Mouse (Mus musculus) leukemia stem cell, adult 10-12 weeks (primary cell): ENCODE results near the gene Ctrc. TPM values are rescaled to one million over a fixed set of nuclear protein-coding genes. Genes with fewer than 3 reads are reported as not detected.

Experiments used
- polyA plus RNA-seq: library from polyadenylated mRNA; stranded (reverse); fragments of >175 nt; gene quantifications from 2 replicates; pipeline ENCODE4 v1.2.3, GENCODE M21; 2012; ENCODE audit warnings: low replicate concordance

Ctrc gene
- polyA plus RNA-seq: not detected in 2 replicates

DNA sequence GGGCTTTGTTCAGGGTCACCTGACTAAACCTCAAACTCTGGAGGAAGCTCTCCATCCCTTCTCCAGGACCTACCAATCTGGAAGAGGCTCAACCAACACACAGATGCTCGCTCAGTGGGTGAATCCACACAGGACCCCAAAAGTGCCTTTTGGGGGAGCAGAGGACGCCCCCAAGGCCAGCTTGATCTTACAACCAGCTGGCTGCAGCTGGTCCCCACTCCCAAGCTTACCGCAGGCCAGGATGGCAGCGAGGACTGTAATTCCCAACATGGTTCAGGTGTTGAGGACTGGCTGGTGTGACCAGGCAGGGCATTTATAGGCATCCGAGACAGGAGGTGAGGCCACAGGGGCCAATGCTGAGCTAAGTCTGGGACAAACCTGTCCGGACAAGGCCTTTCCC, at the start of gene Ctrc:
Gene Ctrc, minus strand, starts transcription at position 361 of the 400 bp plus-strand sequence.

DNA sequence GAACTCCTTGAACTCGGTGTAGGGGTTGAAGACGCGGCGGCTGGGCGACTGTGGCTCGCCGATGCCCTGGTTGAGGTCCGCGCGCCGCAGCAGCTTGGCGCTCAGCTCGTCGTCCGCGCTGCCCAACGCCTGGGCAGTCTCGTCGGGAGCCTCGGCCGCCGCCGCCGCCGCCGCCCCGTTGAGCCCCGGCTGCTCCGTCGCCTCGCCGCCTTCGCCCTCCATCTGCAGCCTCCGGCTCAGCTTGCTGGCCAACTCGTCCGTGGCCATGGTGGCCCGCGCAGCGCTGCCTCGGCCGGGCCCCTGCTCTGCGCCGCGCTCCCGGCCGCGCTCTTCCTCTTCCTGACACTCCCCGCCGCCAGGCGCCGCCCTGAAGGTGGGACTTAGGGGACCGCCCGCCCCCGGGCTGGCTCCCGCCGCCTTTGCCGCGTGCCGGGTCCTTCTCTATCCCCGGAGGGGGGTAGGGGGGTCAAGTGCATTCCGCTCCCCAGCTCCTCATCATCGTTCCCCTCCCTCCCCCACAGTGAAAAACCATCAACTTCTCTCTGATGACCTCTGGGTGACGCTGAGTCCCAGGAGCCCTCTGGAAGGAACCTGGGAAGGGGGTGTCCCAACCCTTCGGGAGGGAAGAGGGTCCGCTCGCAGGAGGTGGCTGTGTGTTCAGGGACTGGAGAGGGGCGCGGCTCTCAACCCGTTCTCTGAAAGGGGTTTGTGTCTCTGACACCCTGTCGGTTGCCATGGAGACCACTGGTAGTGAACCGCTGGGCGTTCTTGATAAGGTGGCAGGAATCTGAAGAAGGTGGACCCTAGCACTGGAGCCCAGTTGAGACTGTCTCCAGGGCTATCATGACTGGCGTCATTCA, 28.7 kb upstream of the Ctrc start, which contains the start of gene Efhd2:
Gene Efhd2, minus strand, starts transcription at position 320 of the 860 bp plus-strand sequence.

GRCm38 (mm10) chr4:141826060-141826459, 20.1 kb downstream of the Ctrc start, which contains the start of gene Cela2a:
Gene Cela2a, minus strand, starts transcription at chr4:141826160.

DNA sequence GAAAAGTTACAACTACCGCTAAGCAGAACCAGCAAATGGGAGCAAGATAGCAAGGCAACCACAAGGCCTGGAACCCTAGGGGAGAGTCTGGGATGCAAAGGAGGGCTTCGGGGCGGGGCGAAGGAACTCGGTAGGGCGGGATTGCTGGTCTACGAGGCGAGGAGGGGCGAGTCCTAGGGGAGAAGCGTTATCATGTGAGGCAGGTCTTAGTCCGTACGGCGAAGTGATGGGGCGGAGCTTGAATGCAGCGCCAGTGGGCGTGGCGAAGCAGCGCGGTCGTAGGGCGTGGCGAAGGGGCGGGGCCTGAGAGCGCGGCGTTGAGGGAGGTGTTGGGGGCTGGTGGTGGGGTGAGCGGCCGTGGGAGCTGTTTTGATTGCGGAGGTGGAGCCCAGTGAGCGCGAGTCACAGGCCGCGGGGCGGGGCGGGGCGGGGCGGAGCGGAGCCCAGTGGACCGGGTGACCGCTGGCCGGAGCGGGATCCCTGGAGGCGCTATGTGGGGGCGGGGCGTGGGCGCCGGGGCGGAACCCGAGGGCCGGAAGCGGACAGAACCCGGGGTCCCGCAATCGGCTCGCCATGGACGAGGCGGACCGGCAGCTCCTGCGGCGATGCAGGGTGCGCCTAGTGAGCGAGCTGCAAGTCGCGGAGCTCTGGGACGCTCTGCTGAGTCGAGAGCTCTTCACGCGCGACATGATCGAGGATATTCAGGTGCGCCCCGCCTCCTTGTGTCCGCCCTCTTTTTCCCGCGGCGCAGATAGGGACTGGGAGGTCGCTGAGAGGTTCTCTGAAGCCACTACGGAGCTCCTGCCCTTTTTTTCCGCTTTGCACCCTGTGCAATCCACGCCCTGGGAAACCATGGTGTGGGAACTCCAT, 52.6 kb downstream of the Ctrc start, which contains the start of gene Casp9:
Gene Casp9, plus strand, starts transcription at position 331 of the 870 bp plus-strand sequence.

DNA sequence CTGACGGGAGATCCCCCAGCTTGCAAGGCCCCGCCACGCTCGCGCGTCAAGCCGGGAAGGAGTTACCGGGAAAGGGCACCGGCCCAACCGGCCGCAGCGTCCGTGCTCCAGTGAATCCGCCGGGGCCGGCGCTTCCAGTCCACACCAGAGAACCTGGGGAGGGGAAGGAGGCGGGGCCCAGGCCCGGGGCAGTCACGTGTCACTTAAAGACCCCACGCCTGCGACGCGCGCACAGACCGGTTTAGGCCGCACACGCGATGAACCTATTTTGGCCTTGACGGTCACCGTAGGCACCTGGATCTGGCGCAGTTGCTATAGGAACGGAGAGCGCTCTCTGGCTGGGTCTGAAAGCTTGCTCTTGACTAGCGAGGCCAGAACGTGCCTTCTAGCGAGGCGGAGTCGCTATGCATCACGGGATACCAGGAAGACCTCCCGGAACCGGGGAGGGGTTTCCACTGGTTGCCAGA, 55.6 kb downstream of the Ctrc start, which contains the start of gene Dnajc16:
Gene Dnajc16, minus strand, starts transcription at position 408 of the 467 bp plus-strand sequence.

Other genes starting within 250 kb of the Ctrc start
- 2.7 TPM in 2 replicates for gene Fblim1, start 240.3 kb downstream of the Ctrc start, polyA plus RNA-seq
- gene Tmem82, start 227.7 kb downstream of the Ctrc start, polyA plus RNA-seq: 0.39 and 0.51 TPM in 2 replicates
- not detected in 2 replicates for gene Slc25a34, start 222.5 kb downstream of the Ctrc start, polyA plus RNA-seq
- 22.8 and 33.3 TPM in 2 replicates for gene Plekhm2, start 181.5 kb downstream of the Ctrc start, polyA plus RNA-seq
- 12.9 TPM in 1 of 2 replicates, not detected in the other for gene Rsc1a1, start 160.8 kb downstream of the Ctrc start, polyA plus RNA-seq
- gene Ddi2, start 122.9 kb downstream of the Ctrc start, polyA plus RNA-seq: 3.7 and 18.6 TPM in 2 replicates
- gene Agmat, start 99.7 kb downstream of the Ctrc start, polyA plus RNA-seq: not detected in 2 replicates
- gene Dnajc16, start 55.4 kb downstream of the Ctrc start, polyA plus RNA-seq: 2.2 and 3.2 TPM in 2 replicates
- 30.7 and 39.1 TPM in 2 replicates for gene Casp9, start 52.7 kb downstream of the Ctrc start, polyA plus RNA-seq
- not detected in 2 replicates for gene Cela2a, start 20.2 kb downstream of the Ctrc start, polyA plus RNA-seq
- gene Efhd2, start 28.6 kb upstream of the Ctrc start, polyA plus RNA-seq: 50.4 and 71.5 TPM in 2 replicates
- gene Fhad1, start 168.7 kb upstream of the Ctrc start, polyA plus RNA-seq: not detected in 2 replicates
- 14.5 and 18.4 TPM in 2 replicates for gene Tmem51, start 237.9 kb upstream of the Ctrc start, polyA plus RNA-seq